Mouse (Mus musculus): ENCODE measurements around the gene Apob.

GRCm38 (mm10) chr12:8032359-8032755 is 54.9 kb downstream of the Apob start:
- no peak for TF ChIP-seq POLR2AphosphoS2 (IDR thresholded peaks at IDR 0.05; ENCODE audit: insufficient read length, low read depth)
- no peak for TF ChIP-seq USF1 (IDR thresholded peaks at IDR 0.05; ENCODE audit: low read depth)
- TF ChIP-seq MAX (IDR thresholded peaks at IDR 0.05; ENCODE audit: low read depth) = no peak
- no peak for TF ChIP-seq SRF (IDR thresholded peaks at IDR 0.05; ENCODE audit: control insufficient read depth, insufficient read length, low read depth)
- TF ChIP-seq POLR2A (IDR thresholded peaks at IDR 0.05; ENCODE audit: insufficient read length, low read depth) = no peak
- TF ChIP-seq REST (IDR thresholded peaks at IDR 0.05; ENCODE audit: insufficient read depth, insufficient read length) = no peak
- no peak for TF ChIP-seq E2F4 (IDR thresholded peaks at IDR 0.05; ENCODE audit: insufficient read depth)

Data from myocyte (in vitro differentiated cells).